In the genomic region with DNA sequence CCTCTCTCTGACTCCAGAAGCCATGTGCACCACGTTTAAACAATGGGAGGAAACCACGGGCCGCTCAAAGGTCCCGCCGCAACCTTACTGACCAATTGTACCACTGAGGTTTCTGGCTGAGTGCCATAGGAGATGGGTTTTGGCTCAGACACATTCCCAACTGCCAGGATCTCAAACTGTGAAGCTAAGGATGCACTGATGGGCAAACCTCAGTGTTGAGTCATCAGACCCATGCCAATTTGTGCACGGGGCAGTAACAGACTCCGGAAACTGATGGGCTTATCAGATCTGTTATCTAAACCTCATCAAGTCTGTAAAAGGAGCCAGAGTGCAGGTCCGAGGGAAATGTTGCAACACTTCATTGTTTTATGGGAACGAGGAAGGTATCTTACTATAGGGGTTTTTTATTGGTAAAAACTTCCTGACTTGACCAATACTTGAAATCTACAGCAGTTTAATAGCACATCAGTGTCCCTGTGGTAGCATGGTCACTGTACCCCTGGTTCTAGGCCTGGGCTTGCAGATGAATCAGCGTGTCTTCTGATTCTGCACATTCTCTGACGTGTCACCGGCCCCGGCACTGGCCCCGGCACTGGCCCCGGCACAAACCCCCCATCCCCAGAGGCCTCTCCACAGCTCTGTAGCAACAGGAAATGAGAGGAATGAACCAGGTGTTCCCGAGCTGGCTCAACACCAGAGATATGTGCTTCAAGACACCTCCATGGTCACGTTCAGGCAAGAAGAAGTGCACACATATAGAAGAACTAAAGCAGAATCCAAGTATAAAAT, we compare ENCODE assay signal across 8 mouse cellular contexts. TPM values are rescaled to one million over a fixed set of nuclear protein-coding genes. Genes with fewer than 3 reads are reported as not detected.
DNase-seq lines count a peak whose midpoint lies in the region; ATAC-seq and TF ChIP-seq lines count a peak whose summit lies in the region.

No protein-coding gene starts in this region.

- intact Hi-C loops in heart, postnatal 36 days (cut with DNase I), result no loop called here
- intact Hi-C loops in gastrocnemius, postnatal 36 days (cut with DNase I), result no loop called here

- CTCF ChIA-PET in Patski (lab: Charles Lee), result no interaction called here

- H3K27me3 ChIP-seq in C2C12 (ENCODE audit: control insufficient read depth, insufficient read depth, insufficient read length) (no peaks in the 10 kb centered on the region), Patski (no peaks in the 10 kb centered on the region)
- H3K27me3 ChIP-seq in liver, embryonic 12.5 days (replicated peaks), result peaks cover 9% of the 10 kb centered on the region; the same call in 1 of the 2 replicates

- no peak overlapping the region for H3K9ac ChIP-seq in liver, embryonic 12.5 days

- peaks cover 10% of the 10 kb centered on the region for H3K36me3 ChIP-seq in C2C12 (ENCODE audit: control insufficient read depth, insufficient read depth)
- 0 out of 2 replicates have a peak, but pooled peaks cover 3% of the 10 kb centered on the region for H3K36me3 ChIP-seq in liver, embryonic 12.5 days

- peak overlapping the region; percentile 60; the same call in 1 of the 2 replicates for H3K27ac ChIP-seq in liver, embryonic 12.5 days

- no peaks in the 10 kb centered on the region for H3K9me3 ChIP-seq in liver, embryonic 12.5 days (replicated peaks)

- peaks cover 27% of the 10 kb centered on the region for H3K79me3 ChIP-seq in C2C12 (ENCODE audit: low read depth)

- DNase-seq in Patski (ENCODE audit: low read depth, low spot score), result peak; percentile 77
- DNase-seq in heart, postnatal 36 days, result peak; percentile 49 to 55
- peak; percentile 18 for DNase-seq in yolk sac, embryonic 10.5 days (ENCODE audit: low spot score)
- DNase-seq in right cerebral cortex, postnatal 4 days, result no peak
- DNase-seq in gastrocnemius, postnatal 36 days, result no peak
- no peak for DNase-seq in frontal cortex, postnatal 36 days (ENCODE audit: low spot score in 2 of 2)

- POLR2A ChIA-PET in Patski (lab: Charles Lee), result interaction anchor here (1.2 kb wide), 1 partner anchor 168 kb away, joined by 3 read pairs; no protein-coding TSS in a partner anchor

- peak; percentile 51 for ATAC-seq in Patski
- no peak for ATAC-seq in liver, embryonic 12.5 days

- peaks cover 45% of the 10 kb centered on the region for H3K4me1 ChIP-seq in liver, embryonic 12.5 days

- in situ Hi-C loops in Patski (cut with MboI; ENCODE audit: low pct_unique_long_range_greater_than_20kb), result no loop called here

- TF ChIP-seq CTCF in C2C12 (IDR thresholded peaks at IDR 0.05; ENCODE audit: control insufficient read depth, insufficient read depth, insufficient read length), result no peak
- no peak for TF ChIP-seq CTCF in Patski (IDR thresholded peaks at IDR 0.05)

- no peak overlapping the region for H3ac ChIP-seq in C2C12 (ENCODE audit: control insufficient read depth, insufficient read length, low read depth)

- peaks cover 70% of the 10 kb centered on the region for H3K79me2 ChIP-seq in C2C12 (ENCODE audit: control insufficient read depth, insufficient read depth)

- 19% methylated on average over 17 of the region's 17 CpGs for WGBS in liver, embryonic 12.5 days (ENCODE audit: insufficient replicate concordance)

- no peak overlapping the region for H3K4me2 ChIP-seq in liver, embryonic 12.5 days

- H3K4me3 ChIP-seq in C2C12 (ENCODE audit: insufficient read depth, poor library complexity, severe bottlenecking), result no peak overlapping the region
- no peak overlapping the region for H3K4me3 ChIP-seq in liver, embryonic 12.5 days

TF ChIP-seq in C2C12, 6 proteins besides CTCF, POLR2A, EP300 and RAD21:
- TF ChIP-seq MAX (IDR thresholded peaks at IDR 0.05) (peak; percentile 81), USF1 (IDR thresholded peaks at IDR 0.05; ENCODE audit: low read depth) (peak; percentile 42), FOSL1 (IDR thresholded peaks at IDR 0.05; ENCODE audit: insufficient read depth, low read length, poor library complexity, severe bottlenecking) (peak; percentile 84), MYOG (IDR thresholded peaks at IDR 0.05; ENCODE audit: control insufficient read depth, extremely low read depth, insufficient read length) (no peak), MYOD1 (IDR thresholded peaks at IDR 0.05; ENCODE audit: control insufficient read depth, insufficient read length, low read depth) (peak; percentile 80), CEBPB (IDR thresholded peaks at IDR 0.05; ENCODE audit: low read depth) (peak; percentile 94)

RNA-seq across cellular contexts. Expression of a gene that starts 15.7 kb away (rescaled TPM):
- polyA plus RNA-seq in C2C12 (2012; fragmentation: generic; extraction: Trizol) (46.5 TPM), Patski (2021) (13.0 TPM)
- total RNA-seq in heart, postnatal 36 days (2021), result 10 to 100 TPM; 56.1 to 78.5 TPM
- polyA plus RNA-seq in liver, embryonic 12.5 days (2016; fragmentation: Nextera tagmentation; extraction: Ambion mirVana), result 3.5 and 3.8 TPM in 2 replicates
- total RNA-seq in gastrocnemius, postnatal 36 days (2021), result 10 to 100 TPM; 17.1 to 32.7 TPM

Comparison
In these comparisons a context has a peak if more than half of its experiments do, and no peak if none do; other contexts are left out.
1. DNase-seq: peak in Patski (single experiment), heart, postnatal 36 days (2 of 2) and yolk sac, embryonic 10.5 days (single experiment); none in right cerebral cortex, postnatal 4 days (single experiment), gastrocnemius, postnatal 36 days (0 of 2) and frontal cortex, postnatal 36 days (0 of 2).